Mouse (Mus musculus) E14TG2a.4 (cell line): Measurements from ENCODE around the gene Myh7b.

Experiments
- CTCF ChIP-seq: conservative IDR thresholded peaks from 2 replicates; pipeline ENCODE4 v1.5.1; 2014; ENCODE audit warnings: low read length
- NANOG ChIP-seq: IDR thresholded peaks from 2 replicates; pipeline ENCODE4 v1.6.1; 2014; ENCODE audit warnings: borderline replicate concordance, low read length, mixed read lengths
- POU5F1 ChIP-seq: IDR thresholded peaks from 2 replicates; pipeline ENCODE4 v1.6.1; 2014; ENCODE audit warnings: low read length, borderline replicate concordance

- TF ChIP-seq CTCF (no peak), NANOG (no peak), POU5F1 (no peak)
Measured at GRCm38 (mm10) chr2:155610978-155611377, at the start of gene Myh7b.
